Mouse (Mus musculus): ENCODE data around the gene Cox7a2. TPM values are rescaled to one million over a fixed set of nuclear protein-coding genes. Genes with fewer than 3 reads are reported as not detected.

The Cox7a2 gene
- 615 and 670 TPM in 2 replicates for polyA plus RNA-seq (2016; fragmentation: Nextera tagmentation; extraction: Ambion mirVana)

DNA sequence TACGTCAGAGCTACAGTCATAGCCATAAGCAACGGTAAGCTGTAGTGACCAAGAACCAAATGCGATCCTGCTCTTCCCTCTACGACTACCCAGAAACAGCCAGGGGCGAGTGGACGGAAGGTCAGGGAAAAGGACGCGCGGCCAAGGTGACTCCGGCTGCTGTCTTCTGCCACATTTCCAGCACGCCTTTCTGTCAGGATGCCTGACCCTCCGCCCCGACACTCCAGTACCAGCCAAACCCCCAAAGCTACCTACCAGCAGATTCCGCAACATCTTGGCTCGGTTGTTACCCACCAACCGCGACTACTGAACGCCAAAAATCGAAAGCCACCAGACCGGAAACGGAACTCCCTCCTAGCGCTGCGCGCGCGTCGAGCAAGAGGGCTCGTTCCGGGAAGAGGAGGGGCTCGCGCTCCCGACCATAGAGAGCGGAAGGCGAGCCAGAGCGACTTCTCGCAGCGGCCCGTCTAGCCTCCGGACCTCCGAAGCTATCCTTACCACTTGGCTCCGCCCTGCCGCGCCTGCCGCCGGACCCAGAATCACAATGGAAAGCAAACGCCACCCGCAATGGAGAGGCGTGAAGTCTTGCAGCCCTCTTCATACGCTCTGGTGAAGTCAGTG lies at the start of gene Cox7a2:
Gene Cox7a2, minus strand, starts transcription at position 494 of the 621 bp plus-strand sequence.
- Histone ChIP-seq H3K27me3 (ENCODE audit: low read depth, poor library complexity, severe bottlenecking) (no peaks in the 10 kb centered on the region), H3K9me3 (replicated peaks) (no peaks in the 10 kb centered on the region), H3K4me3 (peak within 1 kb of the TSS; percentile 71), H3K4me1 (peaks cover 12% of the 10 kb centered on the region), H3K36me3 (peaks cover 33% of the 10 kb centered on the region), H3K27ac (replicated peaks) (peak within 1 kb of the TSS; percentile 93)
- WGBS, result under 1% methylated on average over 49 of the region's 49 CpGs
- DNase-seq (ENCODE audit: low spot score), result peak; percentile 94

DNA sequence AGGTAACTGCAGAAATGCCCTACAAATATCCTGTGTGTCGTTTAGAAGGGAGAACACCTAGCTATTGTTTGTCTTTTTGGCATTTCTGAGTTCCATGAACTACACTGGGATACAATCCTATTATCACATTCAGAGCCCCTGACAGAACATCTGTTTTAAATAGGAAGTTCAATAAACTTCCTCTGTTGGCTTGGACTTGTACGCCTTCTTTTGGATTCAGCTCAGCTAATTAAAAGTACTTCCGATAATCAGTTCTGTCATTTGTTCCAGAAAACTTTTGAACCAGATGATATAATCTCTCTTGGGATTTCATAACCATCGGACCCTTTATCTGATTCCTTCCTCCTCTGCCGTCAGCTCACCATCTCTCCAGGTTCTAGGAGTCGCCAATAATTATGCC lies 49.7 kb upstream of the Cox7a2 start:
- no peaks in the 10 kb centered on the region; the same call in 1 of the 2 replicates for H3K4me1 ChIP-seq
- DNase-seq (ENCODE audit: low spot score), result no peak
- WGBS, result 78% methylated on average over 6 of the region's 6 CpGs
- H3K4me3 ChIP-seq, result no peak overlapping the region
- H3K27ac ChIP-seq (replicated peaks), result no peak overlapping the region
- H3K27me3 ChIP-seq (ENCODE audit: low read depth, poor library complexity, severe bottlenecking), result no peaks in the 10 kb centered on the region
- H3K9me3 ChIP-seq (replicated peaks), result no peaks in the 10 kb centered on the region
- H3K36me3 ChIP-seq, result peaks cover 10% of the 10 kb centered on the region

DNA sequence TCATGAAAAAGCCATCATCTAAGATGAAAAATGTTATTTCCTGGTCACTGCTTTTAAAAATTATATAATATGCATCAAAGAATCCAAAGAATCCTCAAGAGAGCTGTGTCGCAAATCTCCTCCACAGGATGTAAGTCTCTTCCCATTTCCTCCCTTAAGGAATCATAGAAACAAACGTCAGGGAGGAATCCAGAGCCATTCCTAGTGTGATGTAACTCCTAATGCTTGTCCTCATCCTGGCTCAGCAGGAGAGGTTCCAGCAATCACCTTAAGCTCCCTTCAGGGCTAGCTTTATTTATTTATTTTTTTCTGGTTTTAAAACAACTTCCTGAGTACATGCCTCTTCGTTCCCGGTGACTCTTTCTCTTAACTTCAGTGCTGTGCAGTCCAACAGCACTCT lies 47.5 kb upstream of the Cox7a2 start:
- Histone ChIP-seq H3K27me3 (ENCODE audit: low read depth, poor library complexity, severe bottlenecking) (no peaks in the 10 kb centered on the region), H3K4me3 (no peak overlapping the region), H3K9me3 (replicated peaks) (no peaks in the 10 kb centered on the region), H3K4me1 (no peaks in the 10 kb centered on the region; the same call in 1 of the 2 replicates), H3K27ac (replicated peaks) (no peak overlapping the region), H3K36me3 (no peaks in the 10 kb centered on the region)
- DNase-seq (ENCODE audit: low spot score), result no peak
- 50% methylated on average over 4 of the region's 4 CpGs for WGBS

DNA sequence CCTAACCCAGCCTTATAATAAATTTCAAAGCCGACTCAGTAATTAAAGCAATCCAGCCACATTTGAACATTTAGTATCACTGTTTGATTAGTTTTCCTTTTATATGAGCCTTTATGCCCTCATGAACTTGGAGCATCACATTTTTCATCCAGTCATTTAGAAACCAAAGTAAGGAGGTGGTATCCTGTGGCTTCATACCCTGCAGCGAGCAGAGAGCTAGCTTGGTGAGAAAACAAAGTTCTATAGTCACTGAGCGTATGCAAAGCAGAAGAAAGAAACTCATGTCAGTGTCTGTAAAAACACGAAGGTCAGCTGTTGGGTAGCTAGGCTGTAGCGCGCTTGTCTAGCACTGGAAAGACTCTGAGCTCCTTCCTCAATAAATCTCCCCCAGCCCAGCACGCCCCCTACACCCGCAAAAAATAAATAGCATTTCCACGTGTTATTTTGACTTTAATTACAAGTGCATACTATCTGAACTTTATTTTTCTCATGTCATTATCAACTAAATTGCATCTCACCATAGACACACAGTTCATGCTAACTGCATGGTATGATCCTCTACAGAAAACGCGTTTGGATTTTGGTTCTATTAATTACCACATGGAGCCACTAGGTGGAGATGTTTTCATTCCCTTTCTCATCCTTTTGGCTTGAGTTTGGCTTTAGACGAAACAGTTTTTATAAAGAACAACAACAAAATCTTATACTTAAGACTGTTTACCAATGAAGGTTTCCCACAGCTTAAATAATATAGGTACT lies 46.8 kb upstream of the Cox7a2 start:
- no peaks in the 10 kb centered on the region; the same call in 1 of the 2 replicates for H3K4me1 ChIP-seq
- DNase-seq (ENCODE audit: low spot score), result no peak
- H3K27ac ChIP-seq (replicated peaks), result no peak overlapping the region
- no peak overlapping the region for H3K4me3 ChIP-seq
- H3K27me3 ChIP-seq (ENCODE audit: low read depth, poor library complexity, severe bottlenecking), result no peaks in the 10 kb centered on the region
- H3K36me3 ChIP-seq, result no peaks in the 10 kb centered on the region
- WGBS, result 54% methylated on average over 12 of the region's 12 CpGs
- no peaks in the 10 kb centered on the region for H3K9me3 ChIP-seq (replicated peaks)

DNA sequence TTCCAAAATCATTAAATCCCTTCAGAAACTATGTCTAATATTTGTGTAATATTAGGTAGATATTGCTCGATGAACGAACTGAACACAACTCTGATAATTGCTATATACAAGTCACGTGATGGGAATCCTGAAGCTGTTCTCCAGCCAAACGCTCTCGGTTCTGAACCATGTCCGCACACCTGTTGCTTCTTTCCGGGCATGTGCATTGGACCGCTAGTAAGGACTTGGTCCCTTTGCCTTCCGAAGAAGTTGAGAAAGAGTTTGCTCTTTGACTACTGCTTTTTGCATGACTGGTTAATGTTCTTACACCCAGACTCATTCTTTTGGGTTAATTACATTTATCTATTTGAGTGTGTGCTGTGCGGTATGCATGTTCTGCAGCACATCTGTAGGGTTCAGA lies 45.7 kb upstream of the Cox7a2 start:
- no peaks in the 10 kb centered on the region for H3K36me3 ChIP-seq
- no peaks in the 10 kb centered on the region for H3K27me3 ChIP-seq (ENCODE audit: low read depth, poor library complexity, severe bottlenecking)
- no peaks in the 10 kb centered on the region; the same call in 1 of the 2 replicates for H3K4me1 ChIP-seq
- 90% methylated on average over 10 of the region's 10 CpGs for WGBS
- no peak overlapping the region for H3K27ac ChIP-seq (replicated peaks)
- no peaks in the 10 kb centered on the region for H3K9me3 ChIP-seq (replicated peaks)
- no peak for DNase-seq (ENCODE audit: low spot score)
- H3K4me3 ChIP-seq, result no peak overlapping the region

DNA sequence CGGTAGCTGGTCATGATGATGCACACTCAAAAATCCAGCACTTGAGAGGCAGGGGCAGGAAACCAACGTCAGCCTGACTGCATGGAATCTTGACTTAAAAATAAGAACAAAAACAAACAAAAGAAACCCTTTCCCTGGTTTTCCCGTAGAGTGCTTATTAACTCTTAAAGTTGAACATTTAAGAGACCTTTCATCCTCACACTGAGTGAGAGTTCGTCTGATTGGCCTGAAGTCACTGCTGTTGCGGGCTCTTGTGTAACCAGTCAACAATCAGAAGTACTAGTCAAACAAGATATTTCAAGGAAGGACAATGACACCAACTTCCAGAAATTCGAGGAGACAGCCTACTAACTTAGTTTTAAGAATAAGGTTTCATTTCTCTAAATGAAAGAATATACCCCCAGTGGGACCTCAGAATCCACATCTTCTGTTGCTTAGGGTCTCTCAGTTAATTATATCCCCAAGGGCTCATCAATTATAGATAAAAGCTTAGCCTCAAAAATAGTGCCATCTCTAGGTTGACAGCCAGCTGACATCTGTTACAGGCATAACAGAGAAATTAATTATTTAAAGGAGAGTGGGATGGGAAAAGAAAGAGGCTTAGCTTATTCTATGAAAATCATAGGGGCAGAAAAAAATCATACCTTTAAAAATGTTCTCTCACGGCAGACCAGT lies 36.9 kb upstream of the Cox7a2 start:
- Histone ChIP-seq H3K27ac (replicated peaks) (no peak overlapping the region), H3K36me3 (no peaks in the 10 kb centered on the region), H3K27me3 (ENCODE audit: low read depth, poor library complexity, severe bottlenecking) (no peaks in the 10 kb centered on the region), H3K4me1 (peaks cover 16% of the 10 kb centered on the region), H3K4me3 (no peak overlapping the region), H3K9me3 (replicated peaks) (no peaks in the 10 kb centered on the region)
- no peak for DNase-seq (ENCODE audit: low spot score)
- 78% methylated on average over 7 of the region's 7 CpGs for WGBS

DNA sequence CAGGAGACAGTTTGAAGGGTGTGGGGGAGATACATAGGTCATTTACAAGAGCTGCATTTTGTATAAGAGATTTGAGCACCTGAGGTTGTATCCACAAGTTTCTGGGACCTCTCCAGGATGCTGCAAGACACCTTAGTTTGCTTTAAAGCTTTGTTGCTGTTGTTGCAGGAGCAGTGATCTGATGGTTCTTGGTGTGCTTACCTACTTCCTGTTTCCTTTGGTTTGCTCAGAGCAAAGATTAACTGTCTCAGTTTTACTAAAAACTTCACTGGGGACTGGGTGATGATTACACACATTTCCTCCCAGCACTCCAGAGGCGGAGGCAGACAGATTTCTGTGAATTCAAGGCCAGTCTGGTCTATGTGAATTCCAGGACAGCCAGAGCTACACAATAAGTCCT lies 35.4 kb upstream of the Cox7a2 start:
- no peaks in the 10 kb centered on the region for H3K9me3 ChIP-seq (replicated peaks)
- no peak overlapping the region for H3K27ac ChIP-seq (replicated peaks)
- 78% methylated on average over 1 of the region's 1 CpGs for WGBS
- no peak for DNase-seq (ENCODE audit: low spot score)
- H3K4me3 ChIP-seq, result no peak overlapping the region
- H3K4me1 ChIP-seq, result peaks cover 23% of the 10 kb centered on the region
- H3K36me3 ChIP-seq, result no peaks in the 10 kb centered on the region
- no peaks in the 10 kb centered on the region for H3K27me3 ChIP-seq (ENCODE audit: low read depth, poor library complexity, severe bottlenecking)

DNA sequence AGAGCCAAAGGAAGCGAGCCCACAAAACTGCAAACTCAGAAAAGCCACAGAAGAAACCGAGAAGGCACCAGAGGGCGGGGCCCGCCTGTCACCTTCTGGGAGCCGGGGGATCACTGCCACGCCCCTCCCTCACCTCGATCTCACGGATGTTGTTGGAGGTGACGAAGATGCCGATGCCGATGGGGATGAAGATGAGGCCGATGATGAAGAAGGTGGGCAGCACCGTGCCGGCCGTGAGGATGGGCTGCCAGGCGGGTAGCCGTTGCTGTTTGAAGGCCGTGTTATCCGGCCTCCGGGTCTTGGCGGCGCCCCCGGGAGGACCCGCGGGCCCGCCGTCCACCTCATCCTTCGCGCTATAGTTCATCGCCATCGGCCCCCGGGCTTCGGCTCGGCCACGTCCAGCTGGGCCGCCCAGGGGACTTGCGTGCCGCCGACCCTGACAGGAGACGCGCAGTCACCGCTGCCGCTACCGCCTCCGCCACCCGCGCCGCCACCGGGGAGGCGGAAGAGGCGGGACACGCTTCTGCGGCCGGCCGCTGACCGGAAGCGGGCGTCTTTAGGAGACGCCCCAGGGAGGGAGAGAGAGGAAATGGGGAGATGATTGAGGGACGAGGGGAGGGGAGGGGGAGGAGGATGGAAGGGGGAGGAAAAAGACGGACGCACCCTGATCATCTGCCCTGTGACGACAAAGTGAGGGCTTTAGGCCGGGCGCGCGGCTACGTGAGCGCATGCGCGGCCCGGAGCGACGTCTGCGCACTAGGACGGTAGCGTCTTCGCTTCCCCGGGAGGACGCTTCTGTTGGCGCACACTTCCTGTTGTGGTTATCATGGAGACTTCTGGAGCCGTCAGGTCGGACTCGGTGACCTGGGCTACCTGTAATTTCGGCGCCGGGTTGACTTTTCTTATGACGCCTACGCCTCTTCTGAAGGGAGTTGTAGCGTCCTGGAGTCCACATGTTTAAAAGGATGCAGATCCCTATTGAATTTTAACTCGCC lies 33.5 kb upstream of the Cox7a2 start, which contains the start of gene Tmem30a:
Gene Tmem30a, minus strand, starts transcription at position 667 of the 995 bp plus-strand sequence.
- H3K27ac ChIP-seq (replicated peaks), result peak within 1 kb of the TSS; percentile 90
- H3K4me1 ChIP-seq, result peaks cover 23% of the 10 kb centered on the region
- no peaks in the 10 kb centered on the region for H3K27me3 ChIP-seq (ENCODE audit: low read depth, poor library complexity, severe bottlenecking)
- no peaks in the 10 kb centered on the region for H3K9me3 ChIP-seq (replicated peaks)
- under 1% methylated on average over 90 of the region's 91 CpGs for WGBS
- peak within 1 kb of the TSS; percentile 90 for H3K4me3 ChIP-seq
- DNase-seq (ENCODE audit: low spot score), result peak; percentile 95
- H3K36me3 ChIP-seq, result no peaks in the 10 kb centered on the region

DNA sequence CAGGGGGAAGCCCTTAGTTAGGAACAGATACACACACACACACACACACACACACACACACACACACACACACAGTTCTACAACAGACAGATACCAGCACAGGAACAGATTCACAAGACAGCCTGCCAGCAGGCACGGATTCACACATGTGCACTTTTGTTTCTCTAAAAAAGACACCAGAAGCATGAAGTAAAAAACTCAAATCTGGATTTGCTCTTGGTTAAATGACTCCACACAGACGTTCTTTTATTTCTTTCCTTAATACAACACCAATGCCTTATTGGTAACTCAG lies 26.1 kb upstream of the Cox7a2 start:
- no peak overlapping the region for H3K27ac ChIP-seq (replicated peaks)
- no peak overlapping the region for H3K4me3 ChIP-seq
- peaks cover 8% of the 10 kb centered on the region for H3K4me1 ChIP-seq
- H3K36me3 ChIP-seq, result no peaks in the 10 kb centered on the region
- H3K27me3 ChIP-seq (ENCODE audit: low read depth, poor library complexity, severe bottlenecking), result no peaks in the 10 kb centered on the region
- no peaks in the 10 kb centered on the region for H3K9me3 ChIP-seq (replicated peaks)
- WGBS, result 79% methylated on average over 2 of the region's 2 CpGs
- DNase-seq (ENCODE audit: low spot score), result no peak

DNA sequence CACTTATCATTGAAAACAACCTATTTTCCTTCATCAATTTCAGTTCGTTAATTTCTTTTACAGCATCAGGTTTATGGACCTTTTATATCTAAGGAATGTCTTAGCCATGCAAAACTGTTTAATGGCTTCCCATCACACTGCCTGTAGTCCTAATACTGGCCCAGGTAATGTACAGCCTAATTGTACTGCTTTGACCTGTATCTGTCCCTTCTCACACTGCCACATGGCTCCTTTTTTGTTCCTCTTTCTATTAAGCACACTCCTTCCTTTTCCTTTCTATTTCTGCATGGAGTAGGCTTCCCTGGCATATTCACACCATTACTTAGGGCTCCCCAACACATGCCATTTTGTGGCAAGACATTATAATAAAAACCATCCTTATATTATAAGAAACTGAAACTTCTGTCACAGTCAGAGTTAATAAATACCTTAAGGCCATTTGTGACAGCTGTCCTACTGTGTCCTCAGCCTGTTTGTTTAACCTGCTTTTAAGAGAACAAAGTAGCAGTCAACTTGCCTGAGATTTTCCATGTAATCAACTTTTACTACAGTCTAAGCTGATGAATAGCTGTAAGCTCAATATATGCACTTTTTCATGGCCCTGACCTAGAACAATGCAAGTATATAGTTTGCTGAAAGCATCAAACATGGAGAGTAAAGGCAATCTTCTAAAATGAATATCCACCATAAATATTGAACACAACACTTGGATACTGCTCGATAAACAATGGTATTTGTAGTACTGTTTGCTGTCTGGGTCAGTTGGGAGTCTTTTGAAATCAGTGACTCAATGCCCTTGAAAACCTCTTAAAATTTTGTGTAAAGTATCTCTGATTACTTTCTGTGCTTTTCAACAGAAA lies 25.5 kb upstream of the Cox7a2 start:
- Histone ChIP-seq H3K4me1 (peaks cover 8% of the 10 kb centered on the region), H3K9me3 (replicated peaks) (no peaks in the 10 kb centered on the region), H3K36me3 (no peaks in the 10 kb centered on the region), H3K27me3 (ENCODE audit: low read depth, poor library complexity, severe bottlenecking) (no peaks in the 10 kb centered on the region), H3K4me3 (no peak overlapping the region), H3K27ac (replicated peaks) (no peak overlapping the region)
- whole genome bisulfite sequencing, result 95% methylated on average over 2 of the region's 2 CpGs
- no peak for DNase-seq (ENCODE audit: low spot score)

DNA sequence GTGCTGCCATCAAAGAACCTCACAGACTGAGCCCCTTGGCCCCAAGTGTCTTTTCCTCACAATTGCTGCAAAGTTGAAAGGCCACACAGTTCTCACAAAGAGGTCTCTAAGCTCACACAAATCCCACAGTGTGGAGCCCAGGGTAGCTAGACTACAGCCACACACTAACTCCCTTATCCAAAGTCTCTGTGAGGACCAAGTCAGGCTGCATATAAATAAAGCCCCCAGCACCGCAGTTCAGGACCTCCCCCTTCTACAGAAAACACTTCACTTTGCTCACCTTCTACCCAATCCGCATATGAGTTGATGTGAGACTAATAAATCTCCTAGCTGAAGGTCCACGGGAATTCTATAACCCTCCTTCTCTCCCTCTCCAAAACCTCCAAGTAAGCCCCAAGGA lies 24.8 kb upstream of the Cox7a2 start:
- no peaks in the 10 kb centered on the region for H3K9me3 ChIP-seq (replicated peaks)
- no peaks in the 10 kb centered on the region for H3K36me3 ChIP-seq
- no peak overlapping the region for H3K4me3 ChIP-seq
- no peak overlapping the region for H3K27ac ChIP-seq (replicated peaks)
- H3K27me3 ChIP-seq (ENCODE audit: low read depth, poor library complexity, severe bottlenecking), result no peaks in the 10 kb centered on the region
- H3K4me1 ChIP-seq, result peaks cover 8% of the 10 kb centered on the region
- DNase-seq (ENCODE audit: low spot score), result no peak
- WGBS, result 69% methylated on average over 3 of the region's 3 CpGs
